Mouse (Mus musculus) liver, embryonic 14.5 days (tissue): ENCODE measurements around the gene Ss18l2. TPM values are rescaled to one million over a fixed set of nuclear protein-coding genes. Genes with fewer than 3 reads are reported as not detected.

Experiments
- ATAC-seq: fragments of 200-750 bp; cut with Nextera tagmentation; 2 replicates; pipeline ENCODE4 v1.8.0; 2017; ENCODE audit warnings: moderate number of reproducible peaks, mild to moderate bottlenecking, moderate library complexity; ENCODE audit not compliant: insufficient read depth
- DNase-seq, 3 experiments: peaks; one replicate each; pipeline ENCODE4 v3.0.0-alpha.2; 2012 to 2013; ENCODE audit warnings: low read depth in 3 of 3, low spot score in 3 of 3
- H3K27ac ChIP-seq: fragments of 300-500 bp; sonication (generic); 2 replicates; pipeline ENCODE4 v1.5.1; 2014; ENCODE audit warnings: moderate library complexity, mild to moderate bottlenecking, control low read depth, inconsistent platforms
- H3K27me3 ChIP-seq: fragments of 300-500 bp; sonication (generic); 2 replicates; pipeline ENCODE4 v1.6.1; 2014; ENCODE audit warnings: mild to moderate bottlenecking, low read length, moderate library complexity; ENCODE audit not compliant: control insufficient read depth, insufficient read depth
- H3K36me3 ChIP-seq: fragments of 300-500 bp; sonication (generic); replicated peaks from 2 replicates; pipeline ENCODE4 v1.6.1; 2014; ENCODE audit warnings: low read depth; ENCODE audit not compliant: control insufficient read depth, insufficient read depth
- H3K4me1 ChIP-seq, 2 experiments: fragments of 200-500 bp in 1 of 2; fragments of 300-500 bp in 1 of 2; sonication (generic) in 1 of 2; replicated peaks; 2 replicates each; pipeline ENCODE4 v1.6.1; 2012 to 2014; ENCODE audit warnings: antibody characterized with exemption in 1 of 2, inconsistent platforms in 1 of 2, low read length in 1 of 2; ENCODE audit not compliant: control insufficient read depth in 2 of 2, insufficient read depth in 2 of 2
- H3K4me2 ChIP-seq: fragments of 300-500 bp; sonication (generic); 2 replicates; pipeline ENCODE4 v1.6.1; 2014; ENCODE audit warnings: low read depth, mild to moderate bottlenecking, control low read depth, moderate library complexity
- H3K4me3 ChIP-seq, 2 experiments: fragments of 200-500 bp in 1 of 2; fragments of 300-500 bp in 1 of 2; sonication (generic) in 1 of 2; 2 replicates each; pipeline ENCODE4 v1.5.1; 2012 to 2014; ENCODE audit warnings: low read depth in 2 of 2, low read length in 2 of 2, mild to moderate bottlenecking in 2 of 2, control low read depth in 1 of 2, inconsistent platforms in 1 of 2, moderate library complexity in 1 of 2; ENCODE audit not compliant: insufficient read depth in 1 of 2
- H3K9ac ChIP-seq: fragments of 300-500 bp; sonication (generic); replicated peaks from 2 replicates; pipeline ENCODE4 v1.6.1; 2014; ENCODE audit warnings: mild to moderate bottlenecking, control low read depth, moderate library complexity
- H3K9me3 ChIP-seq: fragments of 300-500 bp; sonication (generic); 2 replicates; pipeline ENCODE4 v1.6.1; 2016; ENCODE audit warnings: low read length, mixed read lengths; ENCODE audit not compliant: control insufficient read depth
- CTCF ChIP-seq: IDR thresholded peaks from 2 replicates; pipeline ENCODE4 v1.5.1; 2016; ENCODE audit warnings: antibody characterized with exemption, low read depth, control low read depth
- EP300 ChIP-seq: IDR thresholded peaks from 2 replicates; pipeline ENCODE4 v1.6.1; 2016; ENCODE audit warnings: antibody characterized with exemption, low read depth
- WGBS: fragments of 180-500 bp; shearing (Covaris S2); extraction: QIAGEN DNeasy Blood & Tissue Kit; methylation state at CpG from one replicate; pipeline ENCODE4 v1.1.7; 2014; ENCODE audit not compliant: insufficient replicate concordance; 5-methylcytosine and 5-hydroxymethylcytosine counted together
- polyA plus RNA-seq, 2 experiments: library from polyadenylated mRNA; depleted of rRNA in 1 of 2; stranded (reverse) in 1 of 2; unstranded in 1 of 2; fragments of >200 nt; fragmentation: Nextera tagmentation in 1 of 2; extraction: Ambion mirVana in 1 of 2; gene quantifications; 2 replicates each; pipeline versions ENCODE4 v1.2.1 to v1.2.3; 2012 to 2014

Gene Ss18l2
- polyA plus RNA-seq, 2 experiments = 24.8 to 83.3 TPM

DNA sequence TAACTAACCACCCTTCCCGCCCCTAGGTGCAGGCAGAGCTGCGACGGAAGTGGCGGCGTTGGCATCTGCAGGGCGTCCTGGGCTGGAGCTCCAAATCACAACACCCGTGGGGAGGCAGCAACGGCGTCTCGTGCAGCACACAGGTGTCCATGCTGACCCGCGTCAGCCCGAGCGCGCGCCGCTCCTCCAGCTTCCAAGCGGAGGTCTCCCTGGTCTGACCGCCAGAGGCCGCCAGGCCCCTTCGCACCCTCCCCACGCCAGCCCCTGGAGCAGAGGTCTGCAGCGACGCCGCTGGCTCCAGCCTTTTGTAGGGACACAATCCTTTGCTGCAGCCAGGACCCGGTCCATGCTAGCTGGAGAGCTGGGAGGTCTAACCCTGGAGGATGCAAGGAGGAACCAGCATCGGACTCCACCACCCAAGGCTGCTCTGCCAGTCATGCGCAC, 40.8 kb upstream of the Ss18l2 start:
- TF ChIP-seq CTCF (peak; percentile 79), EP300 (no peak)
- H3K4me1 ChIP-seq = peaks cover 0 to 5% of the 10 kb centered on the region in 2 experiments; a peak in 1 of 4 replicates
- H3K9ac ChIP-seq = no peak overlapping the region
- no peaks in the 10 kb centered on the region for H3K36me3 ChIP-seq
- ATAC-seq = no peak
- peak overlapping the region; percentile 38 for H3K4me2 ChIP-seq
- H3K27me3 ChIP-seq = peaks cover 8% of the 10 kb centered on the region; the same call in 1 of the 2 replicates
- no peaks in the 10 kb centered on the region for H3K9me3 ChIP-seq
- H3K27ac ChIP-seq = no peak overlapping the region
- WGBS = 1% methylated on average over 28 of the region's 28 CpGs
- DNase-seq = no peak
- H3K4me3 ChIP-seq = no peak overlapping the region

- Histone ChIP-seq H3K4me1 (peaks cover 0 to 5% of the 10 kb centered on the region in 2 experiments; a peak in 1 of 4 replicates), H3K27me3 (peaks cover 8% of the 10 kb centered on the region; the same call in 1 of the 2 replicates), H3K36me3 (no peaks in the 10 kb centered on the region), H3K27ac (no peak overlapping the region), H3K9me3 (no peaks in the 10 kb centered on the region), H3K4me3 (no peak overlapping the region), H3K9ac (no peak overlapping the region), H3K4me2 (no peak overlapping the region)
- WGBS = 11% methylated on average over 7 of the region's 7 CpGs
- peak; percentile 81 for TF ChIP-seq CTCF
- TF ChIP-seq EP300 = no peak
- DNase-seq = peak; percentile 15 to 28 (median 17)
- ATAC-seq = no peak
These were observed 38.8 kb upstream of the Ss18l2 start for GRCm38 (mm10) chr9:121671300-121671699.

DNA sequence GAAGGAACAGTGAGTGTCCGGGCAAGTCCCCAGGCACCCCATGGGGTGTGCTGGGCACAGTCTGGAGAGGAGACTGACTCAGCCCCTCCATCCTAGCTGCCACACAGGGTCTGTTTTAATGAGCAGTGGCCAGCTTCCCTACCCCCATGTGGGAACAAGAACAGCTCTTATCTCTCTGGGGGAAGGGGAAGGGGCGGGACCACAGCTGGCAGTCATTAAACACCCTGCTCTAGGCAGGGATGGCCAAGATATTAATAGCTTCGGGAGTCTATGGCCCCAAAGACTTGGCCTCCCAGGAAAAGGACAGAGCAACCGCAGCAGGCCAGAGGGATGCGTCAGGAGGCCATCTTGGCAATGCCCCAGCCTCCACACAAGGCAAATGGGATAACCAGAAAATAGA, 37.8 kb upstream of the Ss18l2 start:
- H3K27me3 ChIP-seq = peaks cover 8% of the 10 kb centered on the region; the same call in 1 of the 2 replicates
- H3K4me1 ChIP-seq = peaks cover 0 to 10% of the 10 kb centered on the region in 2 experiments; a peak in 2 of 4 replicates
- no peak for TF ChIP-seq CTCF
- no peak for TF ChIP-seq EP300
- WGBS = 12% methylated on average over 5 of the region's 5 CpGs
- H3K27ac ChIP-seq = no peak overlapping the region
- DNase-seq = no peak
- H3K9ac ChIP-seq = no peak overlapping the region
- H3K9me3 ChIP-seq = no peaks in the 10 kb centered on the region
- H3K36me3 ChIP-seq = no peaks in the 10 kb centered on the region
- H3K4me3 ChIP-seq = no peak overlapping the region
- H3K4me2 ChIP-seq = no peak overlapping the region
- no peak for ATAC-seq

GRCm38 (mm10) chr9:121673716-121674115, 36.4 kb upstream of the Ss18l2 start:
- Histone ChIP-seq H3K4me3 (no peak overlapping the region), H3K36me3 (no peaks in the 10 kb centered on the region), H3K9me3 (no peaks in the 10 kb centered on the region), H3K4me1 (peaks cover 0 to 12% of the 10 kb centered on the region in 2 experiments; a peak in 2 of 4 replicates), H3K4me2 (no peak overlapping the region), H3K27me3 (peaks cover 8% of the 10 kb centered on the region; the same call in 1 of the 2 replicates), H3K9ac (no peak overlapping the region), H3K27ac (no peak overlapping the region)
- no peak for DNase-seq
- no peak for ATAC-seq
- no peak for TF ChIP-seq EP300
- TF ChIP-seq CTCF = no peak
- WGBS = 56% methylated on average over 5 of the region's 5 CpGs

DNA sequence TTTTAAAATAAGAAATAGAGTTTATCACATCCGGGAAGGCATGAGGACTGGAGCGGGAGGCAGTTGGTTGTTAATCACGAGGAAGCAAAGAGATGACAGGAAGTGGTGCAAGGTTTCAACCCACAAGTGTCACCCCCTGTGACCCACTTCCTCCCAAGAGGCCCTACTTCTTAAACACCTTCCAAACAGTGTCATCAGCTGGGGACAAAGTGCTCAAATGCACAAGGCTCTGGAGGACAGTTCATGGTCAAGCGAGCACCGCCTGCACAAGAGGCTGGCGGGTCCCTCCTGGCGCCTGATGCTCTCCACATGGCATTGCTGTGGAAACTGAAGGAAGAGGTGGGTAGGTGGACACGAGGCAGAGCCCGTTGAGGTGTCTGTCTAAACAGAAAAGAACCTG, 35.1 kb upstream of the Ss18l2 start:
- Histone ChIP-seq H3K36me3 (no peaks in the 10 kb centered on the region), H3K4me3 (no peak overlapping the region), H3K4me2 (no peak overlapping the region), H3K27ac (no peak overlapping the region), H3K4me1 (peaks cover 0 to 12% of the 10 kb centered on the region in 2 experiments; a peak in 2 of 4 replicates), H3K9ac (no peak overlapping the region), H3K9me3 (no peaks in the 10 kb centered on the region), H3K27me3 (no peaks in the 10 kb centered on the region; the same call in 1 of the 2 replicates)
- DNase-seq = peak in 1 of 3 experiments; percentile 23
- 30% methylated on average over 9 of the region's 9 CpGs for WGBS
- no peak for TF ChIP-seq CTCF
- no peak for TF ChIP-seq EP300
- ATAC-seq = no peak
